Mouse (Mus musculus) frontal cortex, postnatal 36 days (tissue): ENCODE data around the gene Nsdhl.

Experiments
- DNase-seq, 2 experiments: peaks; one replicate each; pipeline ENCODE4 v3.0.0; 2022; ENCODE audit warnings: low spot score in 2 of 2

The Nsdhl gene

DNA sequence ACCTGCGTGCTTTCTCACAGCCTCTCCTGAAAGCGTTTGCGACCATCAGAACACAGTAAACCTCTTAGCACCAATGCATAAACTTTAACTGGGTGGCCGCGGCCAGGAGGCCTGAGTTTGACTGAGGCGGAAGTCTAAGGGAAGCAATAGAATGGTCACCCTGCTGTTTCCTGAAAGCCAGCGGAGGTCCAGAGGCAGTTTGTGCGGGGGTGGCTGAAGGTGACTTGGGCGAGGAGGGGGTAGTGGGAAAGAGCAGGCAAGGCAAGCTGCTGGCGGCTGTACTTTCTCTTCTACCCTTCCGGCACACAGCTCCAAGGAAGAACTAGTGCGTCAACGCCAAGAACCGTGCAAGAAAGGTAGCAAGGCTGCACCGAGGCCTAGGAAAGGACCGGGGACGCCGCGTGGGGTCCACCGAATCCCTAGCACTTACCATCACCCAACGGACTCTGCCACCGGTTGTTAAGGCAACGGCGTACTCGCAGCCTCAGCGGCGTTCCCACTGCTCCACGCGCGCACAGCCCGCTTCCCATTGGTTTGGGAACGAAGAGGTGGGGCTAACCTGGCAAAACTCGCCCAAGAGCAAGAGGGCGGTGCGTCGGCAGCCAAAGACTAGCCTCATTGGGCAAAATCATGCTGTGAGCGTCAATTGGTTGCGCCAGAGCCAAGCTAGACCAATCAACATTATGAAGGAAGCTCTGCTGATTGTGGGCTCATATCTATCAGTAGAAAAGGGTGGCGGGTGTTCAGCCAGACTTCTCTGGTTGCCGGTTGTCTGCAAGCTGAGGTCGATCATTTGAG lies at the start of gene Nsdhl, which contains the start of gene Cetn2:
Gene Nsdhl (plus strand): TSS at position 674 of the 798 bp plus-strand sequence.
Gene Cetn2 (minus strand): TSS at position 528 of the 798 bp plus-strand sequence.
- DNase-seq = peak; percentile 84 to 92

GRCm38 (mm10) chrX:72895388-72896054 lies 22.8 kb upstream of the Nsdhl start:
- peak; percentile 16 to 64 for DNase-seq

DNA sequence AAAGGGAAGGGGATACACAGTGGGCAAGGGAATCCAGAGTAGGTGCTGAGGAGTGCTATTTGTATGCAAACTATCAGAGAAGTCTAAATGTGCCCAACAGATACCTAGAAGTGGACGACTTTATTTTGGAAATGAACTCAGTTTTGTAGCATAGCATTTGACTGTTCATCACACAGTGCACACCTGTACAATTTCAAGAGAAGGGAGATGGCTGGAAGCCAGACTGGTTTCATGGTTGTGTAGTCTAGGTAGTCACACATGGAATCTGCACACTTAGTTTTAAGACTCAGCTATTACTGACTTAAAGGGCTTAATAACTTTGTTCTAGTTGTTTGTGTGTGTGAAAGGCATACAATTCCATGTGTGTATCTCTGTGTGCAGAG lies 22.3 kb upstream of the Nsdhl start:
- no peak for DNase-seq

- peak in 1 of 2 experiments; percentile 10 for DNase-seq
Observed at GRCm38 (mm10) chrX:72902530-72902929, 15.8 kb upstream of the Nsdhl start.

GRCm38 (mm10) chrX:72907619-72908403 lies 10.5 kb upstream of the Nsdhl start:
- no peak for DNase-seq

- DNase-seq = peak in 1 of 2 experiments; percentile 17
Observed at GRCm38 (mm10) chrX:72908404-72908741, 10.0 kb upstream of the Nsdhl start.

GRCm38 (mm10) chrX:72911611-72912010 lies 6.7 kb upstream of the Nsdhl start:
- no peak for DNase-seq

GRCm38 (mm10) chrX:72918682-72919059 lies 314 bp downstream of the Nsdhl start:
- no peak for DNase-seq

GRCm38 (mm10) chrX:72921391-72921790 lies 3.0 kb downstream of the Nsdhl start:
- no peak for DNase-seq

- no peak for DNase-seq
Observed at GRCm38 (mm10) chrX:72953464-72953863, 35.1 kb downstream of the Nsdhl start.

GRCm38 (mm10) chrX:72956486-72956885 lies 38.1 kb downstream of the Nsdhl start:
- no peak for DNase-seq

DNA sequence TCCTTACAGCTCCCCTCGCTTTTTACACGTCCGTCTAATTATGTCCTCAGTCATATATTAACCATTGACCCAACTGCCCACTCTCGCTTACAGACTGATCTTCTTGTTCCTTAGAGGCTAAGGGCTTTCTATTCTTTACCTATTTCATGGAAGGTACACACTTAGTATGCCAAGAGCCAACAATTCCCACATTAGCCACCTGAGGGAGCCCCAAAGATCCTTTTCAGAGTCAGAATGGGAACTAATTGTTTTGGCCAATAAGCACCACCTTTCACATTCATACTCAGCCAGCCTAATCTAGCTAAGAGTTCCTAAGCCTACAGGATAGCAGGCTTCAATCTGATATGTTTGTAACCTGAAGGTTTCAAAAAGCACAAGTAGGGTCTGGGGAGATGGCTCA lies 42.1 kb downstream of the Nsdhl start:
- no peak for DNase-seq

DNA sequence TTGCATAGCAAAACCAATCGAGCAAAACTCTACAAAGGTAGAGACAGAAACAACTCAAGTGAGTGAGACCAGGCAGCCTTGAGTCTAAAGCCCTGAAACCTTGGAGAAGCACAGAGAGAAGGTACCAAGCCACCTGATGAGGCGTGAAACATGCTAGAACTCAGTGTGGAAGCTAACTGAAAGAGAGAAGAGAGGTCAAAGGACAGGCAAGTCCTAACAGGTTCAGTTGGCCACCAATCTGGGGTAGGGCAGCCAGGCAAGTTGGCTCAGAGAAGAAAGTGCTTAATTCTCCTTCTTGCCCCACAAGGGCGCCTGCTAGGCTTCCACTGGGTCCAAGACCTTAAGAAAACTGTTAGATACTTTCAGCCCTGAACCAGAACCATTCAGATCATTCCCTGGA lies 43.2 kb downstream of the Nsdhl start:
- no peak for DNase-seq

- DNase-seq = no peak
Observed at GRCm38 (mm10) chrX:72962743-72963142, 44.4 kb downstream of the Nsdhl start.

- no peak for DNase-seq
Observed at GRCm38 (mm10) chrX:72982831-72983230, 64.5 kb downstream of the Nsdhl start.

- no peak for DNase-seq
Observed at GRCm38 (mm10) chrX:72985607-72986006, 67.2 kb downstream of the Nsdhl start.

GRCm38 (mm10) chrX:72986841-72987519 lies 68.6 kb downstream of the Nsdhl start, which contains the start of gene Zfp185:
TSS of gene Zfp185 (plus strand) at chrX:72987339.
- no peak for DNase-seq

DNA sequence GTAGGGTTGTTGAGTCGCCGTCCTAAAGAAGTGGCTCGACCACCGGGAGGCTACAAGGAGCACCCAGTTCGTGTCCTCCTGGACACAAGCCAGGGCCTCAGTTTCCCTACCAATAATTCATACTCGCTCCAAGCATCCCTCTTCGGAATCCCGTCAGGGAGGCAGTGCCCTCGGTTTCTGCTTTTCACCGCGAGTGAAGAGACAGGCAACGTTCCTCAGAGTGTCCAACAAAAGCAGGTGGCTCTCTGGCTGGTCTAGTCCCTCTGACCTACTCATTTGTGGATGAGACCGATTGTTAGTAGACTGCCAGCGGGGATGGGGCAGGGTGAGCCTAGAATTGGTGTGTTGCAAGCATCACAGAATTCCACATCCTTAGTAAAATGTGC lies 69.2 kb downstream of the Nsdhl start:
- DNase-seq = no peak

GRCm38 (mm10) chrX:72988431-72988830 lies 70.1 kb downstream of the Nsdhl start:
- no peak for DNase-seq

DNA sequence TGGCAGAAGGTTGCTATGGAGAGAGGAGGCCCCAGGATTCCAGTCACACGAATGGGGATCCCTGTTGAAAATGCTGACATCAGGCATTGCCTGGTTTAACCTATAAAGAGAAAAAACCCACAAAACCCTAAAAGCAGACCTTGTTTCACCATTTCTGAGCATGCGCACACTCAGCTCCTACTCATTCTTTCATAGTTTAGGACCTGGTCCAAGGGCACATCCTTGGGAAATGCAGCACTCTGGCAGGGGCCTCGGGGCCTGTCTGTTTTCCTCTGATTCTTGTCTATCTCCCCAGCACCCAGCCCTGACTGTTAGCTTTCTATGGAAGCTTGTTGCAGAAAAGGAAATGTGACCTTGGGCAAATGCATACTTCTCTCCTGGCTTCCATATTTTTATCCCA lies 72.2 kb downstream of the Nsdhl start:
- no peak for DNase-seq

DNA sequence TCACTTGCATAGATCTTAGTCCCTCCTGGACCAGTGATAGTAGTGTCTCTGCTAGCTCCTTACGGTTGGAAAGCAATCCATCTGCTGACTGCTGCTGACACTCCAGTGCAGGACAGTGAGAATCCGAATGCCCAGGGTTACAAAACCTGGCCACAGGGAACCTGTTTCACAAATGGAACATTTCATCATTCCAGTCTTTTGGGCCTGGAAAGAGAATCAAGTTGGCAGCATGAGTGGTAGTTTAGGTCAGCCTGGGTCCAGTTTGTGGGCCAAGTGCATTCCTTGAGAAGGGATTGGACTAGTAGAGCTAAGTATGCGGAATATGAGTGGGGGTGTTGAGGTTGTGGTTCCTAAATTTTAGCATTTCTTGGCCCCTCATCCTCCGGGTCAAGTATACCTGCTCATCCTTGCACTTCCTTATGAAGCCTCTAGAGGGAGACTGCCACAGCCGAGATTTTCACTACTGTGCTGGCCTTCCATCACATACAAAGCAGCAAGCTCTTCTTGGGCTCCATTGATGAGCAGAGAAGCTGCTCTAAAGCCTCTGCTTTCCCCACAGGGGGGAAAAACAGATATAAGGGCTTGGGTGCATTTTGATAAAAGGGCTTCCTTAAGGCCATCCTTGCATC lies 74.0 kb downstream of the Nsdhl start:
- DNase-seq = no peak
